Mouse (Mus musculus) neural tube, embryonic 14.5 days (tissue): Measurements from ENCODE around the gene Ccnq. TPM values are rescaled to one million over a fixed set of nuclear protein-coding genes. Genes with fewer than 3 reads are reported as not detected.
A peak's percentile ranks its signal among the peaks of the same experiment; 100 is the strongest.

ENCODE experiments used
- ATAC-seq: fragments of 200-750 bp; cut with Nextera tagmentation; 2 replicates; pipeline ENCODE4 v1.8.0; 2017; ENCODE audit warnings: low read depth, mild to moderate bottlenecking, moderate TSS enrichment, moderate library complexity
- H3K27ac ChIP-seq: fragments of 300-500 bp; sonication (generic); 2 replicates; pipeline ENCODE4 v1.5.1; 2014; ENCODE audit warnings: low read depth, mild to moderate bottlenecking, control low read depth, low read length, moderate library complexity, mixed read lengths
- H3K27me3 ChIP-seq: fragments of 300-500 bp; sonication (generic); 2 replicates; pipeline ENCODE4 v1.6.1; 2014; ENCODE audit warnings: low read length; ENCODE audit not compliant: control insufficient read depth, insufficient read depth
- H3K36me3 ChIP-seq: fragments of 300-500 bp; sonication (generic); 2 replicates; pipeline ENCODE4 v1.6.1; 2014; ENCODE audit warnings: low read length, mixed read lengths; ENCODE audit not compliant: control insufficient read depth, insufficient read depth
- H3K4me1 ChIP-seq: fragments of 300-500 bp; sonication (generic); 2 replicates; pipeline ENCODE4 v1.6.1; 2014; ENCODE audit warnings: low read length; ENCODE audit not compliant: control insufficient read depth, insufficient read depth
- H3K4me2 ChIP-seq: fragments of 300-500 bp; sonication (generic); 2 replicates; pipeline ENCODE4 v1.6.1; 2014; ENCODE audit warnings: mild to moderate bottlenecking, low read depth, low read length, control low read depth
- H3K4me3 ChIP-seq: fragments of 300-500 bp; sonication (generic); 2 replicates; pipeline ENCODE4 v1.5.1; 2014; ENCODE audit warnings: low read depth, low read length, control low read depth, mixed read lengths
- H3K9ac ChIP-seq: fragments of 300-500 bp; sonication (generic); replicated peaks from 2 replicates; pipeline ENCODE4 v1.6.1; 2014; ENCODE audit warnings: low read depth, mild to moderate bottlenecking, control low read depth, low read length, mixed read lengths
- H3K9me3 ChIP-seq: fragments of 300-500 bp; sonication (generic); 2 replicates; pipeline ENCODE4 v1.6.1; 2016; ENCODE audit warnings: low read length; ENCODE audit not compliant: control insufficient read depth
- WGBS: fragments of 180-500 bp; shearing (Covaris S2); extraction: QIAGEN DNeasy Blood & Tissue Kit; methylation state at CpG from one replicate; pipeline ENCODE4 v1.1.7; 2014; 5-methylcytosine and 5-hydroxymethylcytosine counted together
- polyA plus RNA-seq: library from polyadenylated mRNA; unstranded; fragments of >200 nt; fragmentation: Nextera tagmentation; extraction: Ambion mirVana; gene quantifications from 2 replicates; pipeline ENCODE4 v1.2.1, GENCODE M21; 2014

Gene Ccnq
- 34.0 and 37.8 TPM in 2 replicates for polyA plus RNA-seq

DNA sequence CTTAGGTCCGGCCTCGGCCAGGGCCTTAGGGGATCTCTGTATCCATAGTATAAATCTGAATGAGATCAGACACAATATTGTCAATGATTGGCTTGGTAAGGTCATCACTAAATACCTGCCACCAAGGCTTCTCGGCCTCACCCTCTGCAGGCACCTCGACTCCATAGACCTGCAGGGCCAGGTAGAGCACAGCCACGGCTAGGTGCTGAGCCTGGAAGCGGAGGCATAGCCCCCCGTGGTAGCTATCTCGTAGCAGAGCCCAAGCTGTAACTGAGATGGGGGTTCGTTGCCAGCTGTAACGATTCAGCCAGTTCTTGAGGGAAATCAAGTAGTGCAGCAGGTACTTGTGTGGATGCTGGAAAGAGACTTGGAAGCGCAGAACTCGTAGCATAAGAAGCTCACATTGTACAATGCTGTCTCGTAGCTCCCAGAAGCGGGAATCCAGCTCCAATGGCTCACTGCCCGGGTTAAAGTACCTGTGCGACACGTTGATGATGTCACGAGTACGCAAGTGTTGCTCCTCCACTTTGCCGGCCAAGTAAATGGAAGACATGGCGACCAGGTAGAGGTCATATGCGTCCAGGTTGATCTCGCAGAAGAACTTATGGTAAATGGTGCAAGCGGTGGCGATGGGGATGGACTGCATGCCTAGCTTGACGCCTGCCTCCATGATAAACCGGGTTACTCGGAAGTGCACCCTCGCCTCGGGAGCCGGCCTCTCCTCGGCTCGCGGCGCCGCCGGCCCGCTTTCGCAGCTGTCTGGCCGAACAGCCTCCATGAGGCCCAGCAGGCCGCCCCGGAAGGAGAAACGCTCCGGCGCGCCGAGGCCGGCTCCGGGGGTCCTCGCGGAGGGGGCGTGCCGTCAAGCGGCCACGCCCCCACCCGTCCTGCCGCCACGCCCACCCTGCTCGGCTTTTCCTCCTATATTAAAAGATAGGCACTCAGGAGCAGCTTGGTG lies at the start of gene Ccnq:
Ccnq (minus strand) TSS at position 845 of the 958 bp plus-strand sequence.
- peaks cover 6% of the 10 kb centered on the region; the same call in 1 of the 2 replicates for H3K4me1 ChIP-seq
- H3K4me3 ChIP-seq: peak within 1 kb of the TSS; percentile 55
- no peaks in the 10 kb centered on the region for H3K36me3 ChIP-seq
- ATAC-seq: peak; percentile 93
- peak within 1 kb of the TSS; percentile 60 for H3K9ac ChIP-seq
- peak within 1 kb of the TSS; percentile 73 for H3K4me2 ChIP-seq
- 9% methylated on average over 55 of the region's 59 CpGs for WGBS
- H3K27ac ChIP-seq: peak within 1 kb of the TSS; percentile 86
- H3K9me3 ChIP-seq: no peaks in the 10 kb centered on the region
- no peaks in the 10 kb centered on the region for H3K27me3 ChIP-seq

DNA sequence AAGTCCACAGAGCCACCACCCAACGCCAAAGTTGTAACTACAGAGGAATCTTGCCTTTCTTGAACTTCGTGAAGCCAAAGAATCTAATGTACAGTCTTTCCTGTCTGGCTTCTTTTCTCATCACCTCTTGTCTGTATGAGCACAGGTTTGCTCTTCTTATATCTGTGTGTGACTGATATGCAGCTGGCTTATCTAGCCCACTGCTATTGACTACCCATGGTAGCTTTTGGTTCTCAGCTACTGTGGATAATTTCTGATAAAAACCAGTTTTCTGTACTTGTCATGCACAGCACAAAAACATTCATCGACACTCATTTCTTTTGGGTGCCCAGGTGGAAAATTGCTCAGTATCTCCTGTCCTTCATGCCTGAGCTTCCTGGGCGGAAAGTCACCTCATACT lies 49.6 kb upstream of the Ccnq start:
- no peaks in the 10 kb centered on the region for H3K9me3 ChIP-seq
- H3K9ac ChIP-seq: no peak overlapping the region
- no peak overlapping the region for H3K27ac ChIP-seq
- no peak overlapping the region for H3K4me3 ChIP-seq
- 95% methylated on average over 4 of the region's 4 CpGs for WGBS
- no peaks in the 10 kb centered on the region for H3K36me3 ChIP-seq
- H3K4me2 ChIP-seq: no peak overlapping the region
- no peak for ATAC-seq
- 0 out of 2 replicates have a peak, but pooled peaks cover 2% of the 10 kb centered on the region for H3K4me1 ChIP-seq
- no peaks in the 10 kb centered on the region for H3K27me3 ChIP-seq

GRCm38 (mm10) chr11:78796072-78796729 lies 44.7 kb upstream of the Ccnq start:
- H3K27ac ChIP-seq: no peak overlapping the region
- no peak overlapping the region for H3K4me2 ChIP-seq
- H3K4me3 ChIP-seq: no peak overlapping the region
- peaks cover 10% of the 10 kb centered on the region; the same call in 1 of the 2 replicates for H3K4me1 ChIP-seq
- no peak for ATAC-seq
- no peaks in the 10 kb centered on the region for H3K36me3 ChIP-seq
- H3K9me3 ChIP-seq: no peaks in the 10 kb centered on the region
- H3K9ac ChIP-seq: no peak overlapping the region
- H3K27me3 ChIP-seq: no peaks in the 10 kb centered on the region
- WGBS: 88% methylated on average over 10 of the region's 10 CpGs

GRCm38 (mm10) chr11:78793116-78793515 lies 41.6 kb upstream of the Ccnq start:
- WGBS: 74% methylated on average over 11 of the region's 11 CpGs
- Histone ChIP-seq H3K4me2 (no peak overlapping the region), H3K9me3 (no peaks in the 10 kb centered on the region), H3K4me1 (peaks cover 10% of the 10 kb centered on the region; the same call in 1 of the 2 replicates), H3K27me3 (no peaks in the 10 kb centered on the region), H3K27ac (no peak overlapping the region), H3K4me3 (no peak overlapping the region), H3K36me3 (no peaks in the 10 kb centered on the region), H3K9ac (no peak overlapping the region)
- ATAC-seq: 0 out of 2 replicates have a peak, but pooled peaks have one; percentile 9

DNA sequence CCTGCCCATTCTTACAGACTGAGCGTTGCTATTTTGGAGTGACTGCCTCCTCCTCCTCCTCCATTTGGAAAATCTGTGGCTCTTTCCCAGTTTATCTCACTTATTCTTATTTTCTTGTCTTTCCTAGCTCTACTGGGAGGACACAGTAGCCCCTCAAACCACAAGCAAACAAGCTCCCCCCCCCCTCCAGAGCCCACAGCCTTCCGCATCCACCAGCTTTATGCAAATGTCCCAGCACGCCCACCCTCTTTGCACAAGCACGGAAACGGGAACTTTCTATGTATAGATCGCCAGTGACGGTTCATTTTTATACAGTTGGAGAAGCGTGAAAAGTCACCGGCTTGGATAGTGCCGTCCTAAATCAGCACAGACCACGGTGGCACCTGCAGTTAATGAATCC lies 40.9 kb upstream of the Ccnq start:
- WGBS: 8% methylated on average over 11 of the region's 11 CpGs
- H3K27ac ChIP-seq: peak overlapping the region; percentile 78
- 0 out of 2 replicates have a peak, but pooled peaks have one; percentile 23 for ATAC-seq
- no peak overlapping the region for H3K4me3 ChIP-seq
- peak overlapping the region; percentile 11; the same call in 1 of the 2 replicates for H3K4me2 ChIP-seq
- H3K27me3 ChIP-seq: no peaks in the 10 kb centered on the region
- H3K9ac ChIP-seq: 0 out of 2 replicates have a peak overlapping the region, but pooled peaks have one; percentile 7
- peaks cover 10% of the 10 kb centered on the region; the same call in 1 of the 2 replicates for H3K4me1 ChIP-seq
- H3K9me3 ChIP-seq: no peaks in the 10 kb centered on the region
- H3K36me3 ChIP-seq: no peaks in the 10 kb centered on the region

DNA sequence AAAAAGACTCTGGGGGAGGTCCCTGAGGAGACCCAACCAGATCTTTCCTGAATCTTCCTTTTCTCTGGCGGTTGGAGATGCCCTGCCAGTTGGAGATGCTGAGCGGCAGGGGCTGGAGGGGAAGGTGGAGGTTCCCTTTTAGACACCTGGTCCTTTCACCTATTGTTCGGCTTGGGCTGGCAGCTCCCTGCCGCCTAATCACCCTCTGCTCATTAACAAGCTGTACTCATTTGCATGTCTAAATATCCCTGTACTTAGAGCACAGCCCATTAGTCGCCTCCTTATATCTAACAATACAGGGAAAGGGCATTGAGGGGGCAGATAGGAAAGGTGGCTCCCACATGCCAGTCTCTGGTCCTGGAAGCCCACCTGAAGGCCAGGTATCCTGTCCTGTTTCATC lies 40.5 kb upstream of the Ccnq start:
- ATAC-seq: peak; percentile 59; the same call in 1 of the 2 replicates

DNA sequence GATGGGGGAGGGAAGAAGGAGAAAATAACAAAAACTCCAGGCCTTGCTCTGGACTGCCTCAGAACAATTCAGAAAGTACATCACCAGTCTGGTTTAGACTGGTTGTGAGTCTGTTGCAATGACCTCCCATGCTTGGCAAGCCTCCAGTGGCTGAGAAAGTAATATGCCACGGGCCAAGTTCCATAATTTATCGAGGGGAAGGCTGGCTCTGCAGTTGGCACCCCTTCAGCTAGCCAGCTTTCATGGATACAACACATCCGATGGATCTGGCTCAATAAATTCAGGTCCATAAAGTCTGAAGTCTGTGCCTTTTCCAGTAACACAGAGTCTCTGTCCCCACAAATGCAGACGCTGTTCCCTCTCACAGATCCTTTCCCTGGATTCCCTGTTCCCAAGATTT lies 40.1 kb upstream of the Ccnq start:
- peak; percentile 71; the same call in 1 of the 2 replicates for ATAC-seq
- H3K27ac ChIP-seq: peak overlapping the region; percentile 78
- H3K9me3 ChIP-seq: no peaks in the 10 kb centered on the region
- peak overlapping the region; percentile 4; the same call in 1 of the 2 replicates for H3K4me2 ChIP-seq
- H3K36me3 ChIP-seq: no peaks in the 10 kb centered on the region
- H3K27me3 ChIP-seq: no peaks in the 10 kb centered on the region
- H3K4me3 ChIP-seq: no peak overlapping the region
- H3K4me1 ChIP-seq: peaks cover 10% of the 10 kb centered on the region; the same call in 1 of the 2 replicates
- H3K9ac ChIP-seq: no peak overlapping the region
- WGBS: 18% methylated on average over 4 of the region's 4 CpGs

More for the DNA sequence above, 40.5 kb upstream of the Ccnq start:
- Histone ChIP-seq H3K27ac (peak overlapping the region; percentile 78), H3K4me3 (no peak overlapping the region), H3K27me3 (no peaks in the 10 kb centered on the region), H3K4me1 (peaks cover 10% of the 10 kb centered on the region; the same call in 1 of the 2 replicates), H3K4me2 (peak overlapping the region; percentile 11; the same call in 1 of the 2 replicates), H3K36me3 (no peaks in the 10 kb centered on the region), H3K9me3 (no peaks in the 10 kb centered on the region), H3K9ac (no peak overlapping the region)
- 25% methylated on average over 5 of the region's 5 CpGs for WGBS

GRCm38 (mm10) chr11:78789370-78790060 lies 38.0 kb upstream of the Ccnq start:
- Histone ChIP-seq H3K36me3 (no peaks in the 10 kb centered on the region), H3K4me3 (no peak overlapping the region), H3K9me3 (no peaks in the 10 kb centered on the region), H3K27me3 (no peaks in the 10 kb centered on the region), H3K27ac (no peak overlapping the region), H3K9ac (no peak overlapping the region), H3K4me1 (peaks cover 10% of the 10 kb centered on the region; the same call in 1 of the 2 replicates), H3K4me2 (no peak overlapping the region)
- 58% methylated on average over 11 of the region's 11 CpGs for WGBS
- ATAC-seq: no peak
